ENCODE assay signal across 20 mouse cellular contexts in the genomic region with DNA sequence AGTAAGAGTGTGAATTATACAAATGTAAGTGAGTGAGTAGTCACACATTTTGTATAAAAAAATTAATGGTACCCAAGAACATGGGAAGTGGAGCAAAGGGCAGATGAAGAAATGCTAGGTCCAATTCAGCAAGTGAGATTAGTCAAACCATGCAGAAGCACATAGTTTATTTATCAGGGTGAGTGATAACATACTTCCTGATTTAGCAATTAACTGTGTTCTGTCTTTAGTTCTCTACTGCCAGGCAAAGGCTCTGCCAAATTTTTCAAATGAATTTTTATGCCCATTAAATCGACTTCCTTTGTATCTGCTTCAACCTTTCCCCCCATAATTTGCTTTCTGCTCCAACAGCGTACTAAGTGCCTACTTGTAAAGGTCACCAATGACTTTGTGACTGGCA.
DNase-seq lines count a peak whose midpoint lies in the region; ATAC-seq and TF ChIP-seq lines count a peak whose summit lies in the region.
"Had no signal": no experiment of that assay in that cellular context is flagged by ENCODE, and none has a peak within 500 bp of the region (broad histone marks: within the 10 kb centered on the region; RNA-seq: fewer than 3 reads in every experiment).

No protein-coding gene starts in this region.

- no peaks in the 10 kb centered on the region for H3K9me3 ChIP-seq in liver, embryonic 11.5 days (ENCODE audit: control insufficient read depth, low read length)
- no peaks in the 10 kb centered on the region for H3K9me3 ChIP-seq in intestine, embryonic 16.5 days (ENCODE audit: control insufficient read depth, low read length)
- H3K9me3 ChIP-seq: G1E had no signal

- WGBS in liver, adult 2 months, result 60% methylated on average over 2 of the region's 2 CpGs
- 49% methylated on average over 2 of the region's 2 CpGs for WGBS in liver, embryonic 11.5 days
- WGBS in intestine, embryonic 16.5 days, result 65% methylated on average over 2 of the region's 2 CpGs

- no peak for TF ChIP-seq CTCF in liver, adult 2 months (IDR thresholded peaks at IDR 0.05; ENCODE audit: low read depth, low read length)

- no peaks in the 10 kb centered on the region for H3K79me2 ChIP-seq in liver, adult 2 months (ENCODE audit: control insufficient read depth, insufficient read depth, low read length)

- DNase-seq in liver, adult 2 months (ENCODE audit: extremely low read depth, low read depth, low spot score), result peak; percentile 37
- DNase-seq in liver, embryonic 11.5 days (ENCODE audit: low spot score), result no peak
- peak; percentile 65 for DNase-seq in Muller cell, postnatal 12 days (ENCODE audit: inconsistent ontology term)
- DNase-seq: adrenal gland, adult 2 months; adrenal gland, adult 8-10 months; adrenal gland, postnatal 10 days; adrenal gland, postnatal 14 days; adrenal gland, postnatal 25 days; adrenal gland, postnatal 36 days; B cell, adult 2 months; cerebellum, adult 11 months; cerebellum, adult 11-12 months; cerebellum, adult 18-20 months; cerebellum, adult 2 months had no signal

- no peak overlapping the region for H3K27ac ChIP-seq in liver, adult 2 months (replicated peaks; ENCODE audit: insufficient read depth, low read depth, low read length)
- no peak overlapping the region for H3K27ac ChIP-seq in liver, embryonic 11.5 days (ENCODE audit: low read depth, low read length)
- no peak overlapping the region for H3K27ac ChIP-seq in intestine, embryonic 16.5 days (ENCODE audit: low read length)

- ATAC-seq in liver, embryonic 11.5 days (replicated peaks; ENCODE audit: low FRiP score), result no peak
- no peak for ATAC-seq in intestine, embryonic 16.5 days
- ATAC-seq: activated CD4-positive, CD25-positive, alpha-beta regulatory T cell, adult 4 months; CD4-positive, CD25-positive, alpha-beta regulatory T cell, adult 4 months; Patski had no signal

- H3K4me1 ChIP-seq in liver, adult 2 months (ENCODE audit: control insufficient read depth, insufficient read depth, low read length), result no peaks in the 10 kb centered on the region
- H3K4me1 ChIP-seq in liver, embryonic 11.5 days (replicated peaks; ENCODE audit: control insufficient read depth, insufficient read depth, low read length), result no peaks in the 10 kb centered on the region
- no peaks in the 10 kb centered on the region for H3K4me1 ChIP-seq in intestine, embryonic 16.5 days (ENCODE audit: control insufficient read depth, insufficient read depth, low read length)

- no peak for TF ChIP-seq POLR2A in liver, adult 2 months (IDR thresholded peaks at IDR 0.05; ENCODE audit: extremely low read depth, insufficient read depth, low read length)

- H3K4me3 ChIP-seq in liver, adult 2 months (ENCODE audit: insufficient read depth, low read depth, low read length), result no peak overlapping the region
- no peak overlapping the region for H3K4me3 ChIP-seq in liver, embryonic 11.5 days (ENCODE audit: low read depth, low read length)
- no peak overlapping the region for H3K4me3 ChIP-seq in intestine, embryonic 16.5 days (ENCODE audit: low read length)

- H3K9ac ChIP-seq in liver, adult 2 months (ENCODE audit: low read depth, low read length), result no peak overlapping the region
- H3K9ac ChIP-seq in liver, embryonic 11.5 days (ENCODE audit: low read depth, low read length), result no peak overlapping the region
- H3K9ac ChIP-seq in intestine, embryonic 16.5 days (ENCODE audit: low read depth, low read length), result no peak overlapping the region

- no peak overlapping the region for H3K4me2 ChIP-seq in liver, embryonic 11.5 days
- no peak overlapping the region for H3K4me2 ChIP-seq in intestine, embryonic 16.5 days (ENCODE audit: low read depth, low read length)

- H3K36me3 ChIP-seq in liver, adult 2 months (ENCODE audit: control insufficient read depth, insufficient read depth, low read length), result no peaks in the 10 kb centered on the region
- H3K36me3 ChIP-seq in liver, embryonic 11.5 days (ENCODE audit: control insufficient read depth, insufficient read depth, low read length), result no peaks in the 10 kb centered on the region
- H3K36me3 ChIP-seq in intestine, embryonic 16.5 days (ENCODE audit: control insufficient read depth, insufficient read depth, low read length), result no peaks in the 10 kb centered on the region
- H3K36me3 ChIP-seq: G1E had no signal

- no peaks in the 10 kb centered on the region for H3K27me3 ChIP-seq in liver, adult 2 months (ENCODE audit: control insufficient read depth, insufficient read depth, low read length)
- H3K27me3 ChIP-seq in liver, embryonic 11.5 days (replicated peaks; ENCODE audit: control insufficient read depth, insufficient read depth, low read length), result no peaks in the 10 kb centered on the region
- H3K27me3 ChIP-seq in intestine, embryonic 16.5 days (replicated peaks; ENCODE audit: control insufficient read depth, insufficient read depth, low read length), result no peaks in the 10 kb centered on the region
- H3K27me3 ChIP-seq: CH12.LX, Patski had no signal
